18 mouse cellular contexts compared by ENCODE assay signal in the genomic region with DNA sequence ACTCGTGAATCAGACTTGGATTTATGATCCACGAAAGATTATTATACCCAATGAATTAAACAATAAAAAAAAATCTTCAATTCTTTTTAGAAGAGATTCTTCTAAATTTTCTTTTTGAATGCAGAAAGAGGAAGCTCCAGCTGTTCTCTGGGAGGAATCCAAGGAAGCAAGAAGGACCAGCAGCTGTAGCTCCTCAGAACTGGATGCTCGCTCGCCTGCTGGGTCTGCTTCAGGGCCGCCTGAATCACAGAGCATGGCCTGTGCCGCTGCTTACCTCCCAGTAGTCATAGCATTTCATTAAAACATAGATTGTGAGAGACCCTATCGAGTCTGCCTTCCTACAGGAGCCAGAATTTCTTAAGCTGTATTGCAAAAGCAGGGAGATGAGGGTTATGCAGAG. TPM values are rescaled to one million over a fixed set of nuclear protein-coding genes. Genes with fewer than 3 reads are reported as not detected.
A peak's percentile ranks its signal among the peaks of the same experiment; 100 is the strongest.
DNase-seq lines count a peak whose midpoint lies in the region; ATAC-seq and TF ChIP-seq lines count a peak whose summit lies in the region.
"Had no signal": no experiment of that assay in that cellular context is flagged by ENCODE, and none has a peak within 500 bp of the region (broad histone marks: within the 10 kb centered on the region; RNA-seq: fewer than 3 reads in every experiment).

No protein-coding gene starts in this region.

- no peak for TF ChIP-seq EP300 in heart, adult 2 months (IDR thresholded peaks at IDR 0.05; ENCODE audit: insufficient read depth, low read depth, low read length)

- H3K27ac ChIP-seq in heart, adult 2 months = no peak overlapping the region
- no peak overlapping the region for H3K27ac ChIP-seq in heart, embryonic 11.5 days (ENCODE audit: low read depth, low read length)
- H3K27ac ChIP-seq: embryonic facial prominence, embryonic 12.5 days; forebrain, embryonic 15.5 days; heart, embryonic 13.5 days; hindbrain, embryonic 12.5 days; limb, embryonic 13.5 days; liver, embryonic 14.5 days; midbrain, embryonic 10.5 days had no signal

- no peak overlapping the region for H3K4me2 ChIP-seq in heart, embryonic 11.5 days
- H3K4me2 ChIP-seq: embryonic facial prominence, embryonic 12.5 days; forebrain, embryonic 15.5 days; heart, embryonic 13.5 days; hindbrain, embryonic 12.5 days; limb, embryonic 13.5 days had no signal

- intact Hi-C loops in heart, adult 2 months (cut with DNase I) = no loop called here
- intact Hi-C loops in heart, postnatal 14 days (cut with DNase I) = no loop called here

- 62% methylated on average over 7 of the region's 7 CpGs for WGBS in heart, adult 2 months
- 72% methylated on average over 7 of the region's 7 CpGs for WGBS in heart, embryonic 11.5 days (ENCODE audit: insufficient replicate concordance)

- no peak overlapping the region for H3K4me3 ChIP-seq in heart, adult 2 months
- no peak overlapping the region for H3K4me3 ChIP-seq in heart, embryonic 11.5 days (ENCODE audit: low read depth, low read length)
- H3K4me3 ChIP-seq: embryonic facial prominence, embryonic 12.5 days; forebrain, embryonic 15.5 days; heart, embryonic 13.5 days; hindbrain, embryonic 12.5 days; limb, embryonic 13.5 days; midbrain, embryonic 10.5 days had no signal

- H3K9me3 ChIP-seq in heart, embryonic 11.5 days (replicated peaks; ENCODE audit: control insufficient read depth, low read length) = no peaks in the 10 kb centered on the region
- H3K9me3 ChIP-seq: embryonic facial prominence, embryonic 12.5 days; forebrain, embryonic 15.5 days; heart, embryonic 13.5 days; hindbrain, embryonic 12.5 days; limb, embryonic 13.5 days; midbrain, embryonic 10.5 days had no signal

- ATAC-seq in heart, embryonic 11.5 days (replicated peaks; ENCODE audit: insufficient number of reproducible peaks, low FRiP score, low TSS enrichment) = no peak
- ATAC-seq: forebrain, embryonic 15.5 days; inflammation-experienced regulatory T-cells, adult 6 months had no signal

- no peaks in the 10 kb centered on the region for H3K36me3 ChIP-seq in heart, adult 2 months (ENCODE audit: control insufficient read depth, insufficient read depth, low read length)
- no peaks in the 10 kb centered on the region for H3K36me3 ChIP-seq in heart, embryonic 11.5 days (ENCODE audit: control insufficient read depth, insufficient read depth, low read length)
- H3K36me3 ChIP-seq: embryonic facial prominence, embryonic 12.5 days; forebrain, embryonic 15.5 days; heart, embryonic 13.5 days; hindbrain, embryonic 12.5 days; limb, embryonic 13.5 days; midbrain, embryonic 10.5 days had no signal

- TF ChIP-seq POLR2A in heart, adult 2 months (IDR thresholded peaks at IDR 0.05; ENCODE audit: insufficient read depth, low read depth, low read length) = no peak

- no peaks in the 10 kb centered on the region for H3K79me2 ChIP-seq in heart, adult 2 months (replicated peaks; ENCODE audit: control insufficient read depth, insufficient read depth, low read length)

- DNase-seq in heart, adult 2 months = peak; percentile 22 to 27
- peak; percentile 11 for DNase-seq in lung, postnatal 10 days
- DNase-seq in lung, adult 18-20 months = no peak
- DNase-seq in heart, postnatal 14 days = peak; percentile 33 to 52
- peak; percentile 56 to 69 for DNase-seq in kidney, postnatal 4 days
- DNase-seq in embryo, embryonic 11 days = no peak
- DNase-seq in B cell, adult 2 months = no peak
- DNase-seq: adrenal gland, postnatal 25 days; cerebellum, adult 8-10 months had no signal

- no peak for TF ChIP-seq CTCF in heart, adult 2 months (IDR thresholded peaks at IDR 0.05)

- no peaks in the 10 kb centered on the region for H3K27me3 ChIP-seq in heart, adult 2 months (ENCODE audit: control insufficient read depth, insufficient read depth, low read length)
- H3K27me3 ChIP-seq in heart, embryonic 11.5 days (ENCODE audit: control insufficient read depth, insufficient read depth, low read length) = no peaks in the 10 kb centered on the region
- H3K27me3 ChIP-seq: embryonic facial prominence, embryonic 12.5 days; forebrain, embryonic 15.5 days; heart, embryonic 13.5 days; hindbrain, embryonic 12.5 days; limb, embryonic 13.5 days had no signal

- no peak overlapping the region for H3K9ac ChIP-seq in heart, adult 2 months (ENCODE audit: low read depth, low read length)
- no peak overlapping the region for H3K9ac ChIP-seq in heart, embryonic 11.5 days (ENCODE audit: low read depth, low read length)
- H3K9ac ChIP-seq: embryonic facial prominence, embryonic 12.5 days; forebrain, embryonic 15.5 days; heart, embryonic 13.5 days; hindbrain, embryonic 12.5 days; limb, embryonic 13.5 days; liver, embryonic 14.5 days had no signal

- no peaks in the 10 kb centered on the region for H3K4me1 ChIP-seq in heart, adult 2 months (ENCODE audit: control insufficient read depth, insufficient read depth, low read length)
- no peaks in the 10 kb centered on the region for H3K4me1 ChIP-seq in heart, embryonic 11.5 days (ENCODE audit: control insufficient read depth, insufficient read depth, low read length)
- H3K4me1 ChIP-seq: embryonic facial prominence, embryonic 12.5 days; forebrain, embryonic 15.5 days; heart, embryonic 13.5 days; hindbrain, embryonic 12.5 days; limb, embryonic 13.5 days; midbrain, embryonic 10.5 days had no signal

RNA-seq across cellular contexts. Expression of a gene that starts 53.7 kb away (rescaled TPM):
- 1 to 10 TPM; 3.7 to 4.6 TPM for total RNA-seq in heart, adult 2 months (2021)
- 1.4 and 3.7 TPM in 2 replicates for polyA plus RNA-seq in heart, adult 2 months (2012; rRNA removed)
- polyA plus RNA-seq in heart, embryonic 11.5 days (2014; fragmentation: Nextera tagmentation; extraction: Ambion mirVana) = 1.0 and 2.3 TPM in 2 replicates
- 1 to 10 TPM; 6.0 to 6.6 TPM for total RNA-seq in heart, postnatal 14 days (2021)

RNA-seq across cellular contexts. Expression of a gene that starts 54.4 kb away (rescaled TPM):
- 10 to 100 TPM; 25.7 to 26.1 TPM for total RNA-seq in heart, adult 2 months (2021)
- polyA plus RNA-seq in heart, adult 2 months (2012; rRNA removed) = 4.0 and 9.8 TPM in 2 replicates
- 73.4 and 81.3 TPM in 2 replicates for polyA plus RNA-seq in heart, embryonic 11.5 days (2014; fragmentation: Nextera tagmentation; extraction: Ambion mirVana)
- 10 to 100 TPM; 30.9 to 35.1 TPM for total RNA-seq in heart, postnatal 14 days (2021)

Comparison
In these comparisons a context has a peak if more than half of its experiments do, and no peak if none do; other contexts are left out.
1. DNase-seq: peak in heart, adult 2 months (2 of 2), lung, postnatal 10 days (single experiment), heart, postnatal 14 days (2 of 2) and kidney, postnatal 4 days (2 of 2); none in lung, adult 18-20 months (0 of 2), embryo, embryonic 11 days (single experiment) and B cell, adult 2 months (0 of 2).